Mouse (Mus musculus): ENCODE results near the gene Vegfd. TPM values are rescaled to one million over a fixed set of nuclear protein-coding genes. Genes with fewer than 3 reads are reported as not detected.

Vegfd gene
- polyA plus RNA-seq, 1 experiment from 2014 or later, result 5.4 TPM

Other genes with a start within 250 kb of the Vegfd start
- 0.05 TPM in 1 of 2 replicates, not detected in the other for gene Ace2, start 234.0 kb upstream of the Vegfd start, polyA plus RNA-seq (2014; fragmentation: Nextera tagmentation; extraction: Ambion mirVana)
- 0.87 and 0.91 TPM in 2 replicates for gene Bmx, start 115.2 kb upstream of the Vegfd start, polyA plus RNA-seq (2014; fragmentation: Nextera tagmentation; extraction: Ambion mirVana)
- gene Pir, start 104.0 kb upstream of the Vegfd start, polyA plus RNA-seq (2014; fragmentation: Nextera tagmentation; extraction: Ambion mirVana), result 9.5 and 10.3 TPM in 2 replicates
- gene Piga, start 46.4 kb downstream of the Vegfd start, polyA plus RNA-seq (2014; fragmentation: Nextera tagmentation; extraction: Ambion mirVana), result 19.5 and 20.1 TPM in 2 replicates
- 0.11 TPM in 1 of 2 replicates, not detected in the other for gene Asb11, start 63.6 kb downstream of the Vegfd start, polyA plus RNA-seq (2014; fragmentation: Nextera tagmentation; extraction: Ambion mirVana)
- 2.0 and 2.4 TPM in 2 replicates for gene Asb9, start 132.9 kb downstream of the Vegfd start, polyA plus RNA-seq (2014; fragmentation: Nextera tagmentation; extraction: Ambion mirVana)